Mouse (Mus musculus) limb, embryonic 13.5 days (tissue): Measurements from ENCODE around the gene Wnk4. TPM values are rescaled to one million over a fixed set of nuclear protein-coding genes. Genes with fewer than 3 reads are reported as not detected.
A peak's percentile ranks its signal among the peaks of the same experiment; 100 is the strongest.

ENCODE experiments used
- ATAC-seq: fragments of 200-750 bp; cut with Nextera tagmentation; 2 replicates; pipeline ENCODE4 v1.8.0; 2017; ENCODE audit warnings: low read depth, moderate number of reproducible peaks, moderate TSS enrichment; ENCODE audit not compliant: low FRiP score
- H3K27ac ChIP-seq: fragments of 300-500 bp; sonication (generic); 2 replicates; pipeline ENCODE4 v1.5.1; 2015; ENCODE audit warnings: inconsistent platforms, mild to moderate bottlenecking, moderate library complexity
- H3K27me3 ChIP-seq: fragments of 300-500 bp; sonication (generic); 2 replicates; pipeline ENCODE4 v1.6.1; 2015; ENCODE audit warnings: mild to moderate bottlenecking, inconsistent platforms
- H3K36me3 ChIP-seq: fragments of 300-500 bp; sonication (generic); 2 replicates; pipeline ENCODE4 v1.6.1; 2015; ENCODE audit warnings: inconsistent platforms, mild to moderate bottlenecking, moderate library complexity
- H3K4me1 ChIP-seq: fragments of 300-500 bp; sonication (generic); 2 replicates; pipeline ENCODE4 v1.6.1; 2015; ENCODE audit warnings: inconsistent platforms
- H3K4me2 ChIP-seq: fragments of 300-500 bp; sonication (generic); replicated peaks from 2 replicates; pipeline ENCODE4 v1.6.1; 2015; ENCODE audit warnings: inconsistent platforms, mild to moderate bottlenecking, moderate library complexity
- H3K4me3 ChIP-seq: fragments of 300-500 bp; sonication (generic); 2 replicates; pipeline ENCODE4 v1.5.1; 2015; ENCODE audit warnings: moderate library complexity, mild to moderate bottlenecking, inconsistent platforms
- H3K9ac ChIP-seq: fragments of 300-500 bp; sonication (generic); 2 replicates; pipeline ENCODE4 v1.6.1; 2015; ENCODE audit warnings: mild to moderate bottlenecking, inconsistent platforms
- H3K9me3 ChIP-seq: fragments of 300-500 bp; sonication (generic); 2 replicates; pipeline ENCODE4 v1.6.1; 2016; ENCODE audit warnings: inconsistent platforms
- WGBS: fragments of 180-500 bp; shearing (Covaris S2); methylation state at CpG from one replicate; pipeline ENCODE4 v1.1.7; 2015; 5-methylcytosine and 5-hydroxymethylcytosine counted together
- polyA plus RNA-seq: library from polyadenylated mRNA; unstranded; fragments of >200 nt; fragmentation: Nextera tagmentation; extraction: Ambion mirVana; gene quantifications from 2 replicates; pipeline ENCODE4 v1.2.1, GENCODE M21; 2015

The Wnk4 gene
- 8.5 and 10.2 TPM in 2 replicates for polyA plus RNA-seq

DNA sequence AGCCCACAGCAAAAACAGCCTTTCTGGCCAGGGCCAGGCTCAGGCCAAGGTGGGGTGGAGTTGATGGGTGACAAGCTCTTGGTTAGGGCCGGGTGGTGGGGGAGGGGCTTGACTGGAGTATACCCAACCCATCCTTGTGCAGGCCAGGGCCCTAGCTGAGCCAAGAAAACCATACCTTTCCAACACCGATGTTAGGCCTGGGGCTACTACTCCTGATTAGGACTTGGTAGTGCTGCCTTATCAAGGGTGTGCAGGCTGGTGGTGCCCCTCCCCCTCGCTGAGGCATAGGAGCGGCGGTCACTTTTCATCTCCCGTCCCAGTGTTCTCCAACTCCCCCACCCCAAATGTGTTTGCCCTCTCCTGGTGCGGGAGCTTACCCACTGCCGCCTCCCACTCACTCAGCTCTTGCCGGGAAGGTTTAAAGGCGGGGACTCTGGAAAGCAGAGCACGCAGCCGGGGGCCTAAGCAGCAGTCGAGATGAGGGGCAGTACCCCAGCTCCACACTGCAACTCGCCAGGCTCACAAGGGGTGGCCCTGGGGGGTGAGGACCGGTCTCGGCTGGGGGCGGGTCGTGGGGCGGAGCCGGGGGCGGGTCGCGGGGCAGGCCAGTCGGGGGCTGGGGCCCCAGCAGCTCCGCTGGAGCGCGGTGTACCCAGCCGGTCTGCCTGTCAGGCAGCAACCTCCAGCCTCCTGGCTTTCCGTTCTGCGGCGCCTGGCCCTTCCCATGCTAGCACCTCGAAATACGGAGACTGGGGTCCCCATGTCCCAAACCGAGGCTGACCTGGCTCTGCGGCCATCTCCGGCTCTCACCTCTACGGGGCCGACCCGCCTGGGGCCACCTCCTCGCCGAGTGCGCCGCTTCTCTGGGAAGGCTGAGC lies at the start of gene Wnk4:
TSS of gene Wnk4 (plus strand) at position 620 of the 878 bp plus-strand sequence.
- H3K4me2 ChIP-seq = peak within 1 kb of the TSS; percentile 99
- peaks cover 58% of the 10 kb centered on the region for H3K4me1 ChIP-seq
- under 1% methylated on average over 41 of the region's 43 CpGs for WGBS
- H3K4me3 ChIP-seq = peak within 1 kb of the TSS; percentile 62
- peak; percentile 88 for ATAC-seq
- H3K27ac ChIP-seq = peak within 1 kb of the TSS; percentile 83
- H3K36me3 ChIP-seq = peaks cover 28% of the 10 kb centered on the region
- peak within 1 kb of the TSS; percentile 84 for H3K9ac ChIP-seq
- peaks cover 39% of the 10 kb centered on the region for H3K27me3 ChIP-seq
- H3K9me3 ChIP-seq = no peaks in the 10 kb centered on the region

DNA sequence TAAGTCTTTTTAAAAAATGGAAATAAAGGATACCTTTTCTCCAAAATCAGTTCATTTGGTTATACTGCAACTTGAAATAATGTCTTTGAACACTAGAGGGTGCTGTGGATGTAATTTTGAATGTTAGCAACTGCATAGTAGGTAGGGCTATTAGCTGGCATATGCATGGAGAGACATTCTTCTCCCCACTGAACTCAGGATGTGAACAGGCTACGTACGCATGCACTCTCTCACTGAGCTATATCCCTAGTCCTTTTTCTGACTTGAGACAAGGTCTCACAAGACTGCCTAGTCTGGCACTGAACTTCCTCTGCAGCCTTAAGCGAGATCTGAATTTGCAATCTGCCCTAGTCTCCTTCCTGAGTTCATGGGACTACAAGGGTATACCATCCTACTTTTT lies 48.4 kb upstream of the Wnk4 start:
- Histone ChIP-seq H3K4me3 (no peak overlapping the region), H3K4me1 (no peaks in the 10 kb centered on the region), H3K27ac (no peak overlapping the region), H3K27me3 (no peaks in the 10 kb centered on the region), H3K9ac (no peak overlapping the region), H3K36me3 (peaks cover 75% of the 10 kb centered on the region), H3K4me2 (no peak overlapping the region), H3K9me3 (no peaks in the 10 kb centered on the region)
- peak; percentile 71; the same call in 1 of the 2 replicates for ATAC-seq
- WGBS = 45% methylated on average over 3 of the region's 3 CpGs

DNA sequence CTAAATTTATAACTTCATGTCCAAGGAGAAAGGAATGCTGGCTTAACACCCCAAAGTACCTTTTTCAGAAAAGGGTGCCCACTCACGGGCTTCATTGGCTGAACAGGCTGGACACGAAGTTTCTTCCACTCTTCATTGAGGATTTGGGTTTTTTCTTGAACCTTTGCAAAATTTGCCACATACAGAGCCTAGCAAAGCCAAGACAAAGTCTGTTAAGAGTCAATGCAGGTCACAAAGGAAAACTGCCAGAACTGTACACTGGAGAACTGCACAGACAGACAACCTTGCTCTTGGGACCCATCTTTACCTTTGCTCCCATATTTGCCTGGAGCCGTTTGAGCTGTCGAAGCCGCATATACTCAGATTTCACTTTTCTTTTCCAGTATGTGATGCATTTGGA lies 43.4 kb upstream of the Wnk4 start:
- no peak overlapping the region for H3K4me3 ChIP-seq
- WGBS = 86% methylated on average over 5 of the region's 5 CpGs
- peaks cover 48% of the 10 kb centered on the region for H3K36me3 ChIP-seq
- H3K27me3 ChIP-seq = no peaks in the 10 kb centered on the region
- H3K9ac ChIP-seq = no peak overlapping the region
- H3K9me3 ChIP-seq = no peaks in the 10 kb centered on the region
- H3K4me2 ChIP-seq = no peak overlapping the region
- H3K4me1 ChIP-seq = no peaks in the 10 kb centered on the region
- ATAC-seq = no peak
- no peak overlapping the region for H3K27ac ChIP-seq

- no peaks in the 10 kb centered on the region for H3K9me3 ChIP-seq
These were observed 41.8 kb upstream of the Wnk4 start for GRCm38 (mm10) chr11:101218436-101219055.

DNA sequence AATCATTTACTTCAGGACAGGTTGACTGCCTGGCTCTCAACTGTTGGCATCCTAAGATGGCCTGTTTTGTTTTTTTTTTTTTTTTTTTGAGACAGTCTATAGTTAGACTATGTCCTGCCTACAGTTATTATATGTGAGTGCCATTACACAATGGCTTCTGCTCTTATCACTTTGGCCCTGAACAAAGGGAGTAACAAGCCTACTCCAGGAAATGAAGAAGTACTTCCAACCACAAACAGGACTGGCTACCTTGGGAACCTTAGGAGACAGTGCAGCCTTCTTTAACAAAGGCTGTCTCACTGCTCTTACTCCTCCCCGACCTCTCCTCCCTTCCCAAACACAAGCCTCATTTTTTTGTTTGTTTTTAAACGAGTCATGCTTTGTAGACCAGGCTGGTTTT lies 39.5 kb upstream of the Wnk4 start:
- WGBS = 66% methylated on average over 2 of the region's 2 CpGs
- H3K4me3 ChIP-seq = no peak overlapping the region
- H3K27me3 ChIP-seq = no peaks in the 10 kb centered on the region
- H3K9ac ChIP-seq = no peak overlapping the region
- peaks cover 15% of the 10 kb centered on the region for H3K36me3 ChIP-seq
- H3K4me1 ChIP-seq = peaks cover 9% of the 10 kb centered on the region; the same call in 1 of the 2 replicates
- no peak for ATAC-seq
- no peaks in the 10 kb centered on the region for H3K9me3 ChIP-seq
- no peak overlapping the region for H3K27ac ChIP-seq
- no peak overlapping the region for H3K4me2 ChIP-seq

More at GRCm38 (mm10) chr11:101218436-101219055, 41.8 kb upstream of the Wnk4 start:
- H3K36me3 ChIP-seq = peaks cover 37% of the 10 kb centered on the region
- H3K27me3 ChIP-seq = no peaks in the 10 kb centered on the region
- H3K4me1 ChIP-seq = no peaks in the 10 kb centered on the region
- no peak overlapping the region for H3K4me3 ChIP-seq
- H3K9ac ChIP-seq = no peak overlapping the region
- H3K27ac ChIP-seq = no peak overlapping the region
- no peak overlapping the region for H3K4me2 ChIP-seq
- 85% methylated on average over 10 of the region's 10 CpGs for WGBS
- ATAC-seq = no peak

DNA sequence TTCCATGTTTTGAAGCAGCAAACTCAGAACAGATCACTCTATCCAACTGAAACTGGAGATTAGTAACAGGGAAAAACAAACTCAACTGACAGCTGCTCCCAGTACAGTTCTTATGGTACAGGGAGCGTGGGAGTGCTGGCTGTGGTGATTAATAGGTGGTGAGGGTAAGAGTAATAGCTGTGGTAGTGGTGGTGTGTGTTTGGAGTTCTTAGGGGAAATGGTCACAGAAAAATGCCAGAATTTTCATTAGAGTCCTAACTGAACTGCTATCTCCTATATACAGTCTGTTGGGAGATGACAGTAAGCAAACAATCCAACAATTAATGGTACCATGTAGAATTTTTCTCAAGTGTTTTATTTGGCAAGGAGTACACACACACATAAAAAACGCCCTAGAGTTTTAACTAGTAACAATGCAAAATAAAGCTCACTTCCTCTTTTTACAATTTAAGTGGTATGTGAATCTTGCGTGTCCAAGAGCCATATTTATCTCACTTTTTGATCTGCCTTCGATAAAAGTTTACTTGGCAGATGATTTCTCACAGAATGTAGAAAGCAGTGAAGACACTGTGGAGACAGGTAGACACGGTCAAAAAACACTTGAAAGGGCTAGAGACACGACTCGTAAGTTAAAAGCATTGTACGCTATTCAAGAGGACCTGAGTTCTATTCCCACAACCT lies 38.9 kb upstream of the Wnk4 start:
- WGBS = 85% methylated on average over 8 of the region's 8 CpGs
- Histone ChIP-seq H3K9ac (no peak overlapping the region), H3K4me2 (no peak overlapping the region), H3K9me3 (no peaks in the 10 kb centered on the region), H3K36me3 (peaks cover 15% of the 10 kb centered on the region), H3K27ac (no peak overlapping the region), H3K4me1 (peaks cover 9% of the 10 kb centered on the region; the same call in 1 of the 2 replicates), H3K4me3 (no peak overlapping the region), H3K27me3 (no peaks in the 10 kb centered on the region)
- ATAC-seq = no peak

DNA sequence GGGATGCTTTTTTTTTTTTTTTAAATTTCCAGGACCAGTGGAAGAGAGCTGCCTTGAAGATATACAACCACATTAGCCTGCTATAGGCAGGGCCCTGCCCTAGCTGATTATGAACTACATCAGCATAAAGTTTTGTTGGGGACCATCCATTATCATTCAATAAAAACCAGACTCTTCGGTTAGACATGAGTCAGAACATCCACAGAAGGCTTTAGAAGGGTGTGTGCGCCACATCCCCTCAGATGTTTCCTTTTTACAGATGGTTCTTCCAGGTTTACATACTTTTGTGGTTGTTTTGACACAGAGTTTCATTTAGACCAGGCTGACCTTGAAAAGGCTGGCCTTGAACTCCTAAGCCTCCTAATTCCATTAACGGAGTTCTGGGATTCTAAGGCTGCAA lies 36.0 kb upstream of the Wnk4 start:
- Histone ChIP-seq H3K4me1 (peaks cover 9% of the 10 kb centered on the region; the same call in 1 of the 2 replicates), H3K9me3 (no peaks in the 10 kb centered on the region), H3K4me3 (no peak overlapping the region), H3K36me3 (no peaks in the 10 kb centered on the region), H3K9ac (no peak overlapping the region), H3K4me2 (no peak overlapping the region), H3K27ac (no peak overlapping the region), H3K27me3 (no peaks in the 10 kb centered on the region)
- 86% methylated on average over 3 of the region's 3 CpGs for WGBS
- no peak for ATAC-seq

- H3K4me2 ChIP-seq = peak overlapping the region; percentile 80
- no peak for ATAC-seq
- peaks cover 20% of the 10 kb centered on the region for H3K4me1 ChIP-seq
- H3K4me3 ChIP-seq = peak overlapping the region; percentile 87
- no peaks in the 10 kb centered on the region for H3K27me3 ChIP-seq
- H3K9me3 ChIP-seq = no peaks in the 10 kb centered on the region
- peak overlapping the region; percentile 83 for H3K9ac ChIP-seq
- H3K27ac ChIP-seq = no peak overlapping the region
- no peaks in the 10 kb centered on the region for H3K36me3 ChIP-seq
- 20% methylated on average over 25 of the region's 25 CpGs for WGBS
These were observed 34.9 kb upstream of the Wnk4 start for GRCm38 (mm10) chr11:101225331-101226064.

- Histone ChIP-seq H3K36me3 (no peaks in the 10 kb centered on the region), H3K4me3 (peak within 1 kb of the TSS; percentile 87), H3K4me1 (peaks cover 27% of the 10 kb centered on the region), H3K27ac (no peak within 1 kb of the TSS), H3K9me3 (no peaks in the 10 kb centered on the region), H3K9ac (peak within 1 kb of the TSS; percentile 83), H3K27me3 (no peaks in the 10 kb centered on the region), H3K4me2 (peak within 1 kb of the TSS; percentile 80)
- ATAC-seq = peak; percentile 91
- 1% methylated on average over 52 of the region's 56 CpGs for WGBS
These were observed 34.2 kb upstream of the Wnk4 start, which contains the start of gene Ezh1 for GRCm38 (mm10) chr11:101226065-101226701. Gene Ezh1, minus strand, starts transcription at chr11:101226463.

- no peaks in the 10 kb centered on the region for H3K9me3 ChIP-seq
- WGBS = 46% methylated on average over 8 of the region's 8 CpGs
- peak overlapping the region; percentile 48 for H3K4me2 ChIP-seq
- peak overlapping the region; percentile 55; the same call in 1 of the 2 replicates for H3K27ac ChIP-seq
- H3K27me3 ChIP-seq = no peaks in the 10 kb centered on the region
- peaks cover 38% of the 10 kb centered on the region for H3K4me1 ChIP-seq
- ATAC-seq = no peak
- H3K9ac ChIP-seq = no peak overlapping the region
- no peaks in the 10 kb centered on the region for H3K36me3 ChIP-seq
- no peak overlapping the region for H3K4me3 ChIP-seq
These were observed 30.9 kb upstream of the Wnk4 start for GRCm38 (mm10) chr11:101229361-101229900.

DNA sequence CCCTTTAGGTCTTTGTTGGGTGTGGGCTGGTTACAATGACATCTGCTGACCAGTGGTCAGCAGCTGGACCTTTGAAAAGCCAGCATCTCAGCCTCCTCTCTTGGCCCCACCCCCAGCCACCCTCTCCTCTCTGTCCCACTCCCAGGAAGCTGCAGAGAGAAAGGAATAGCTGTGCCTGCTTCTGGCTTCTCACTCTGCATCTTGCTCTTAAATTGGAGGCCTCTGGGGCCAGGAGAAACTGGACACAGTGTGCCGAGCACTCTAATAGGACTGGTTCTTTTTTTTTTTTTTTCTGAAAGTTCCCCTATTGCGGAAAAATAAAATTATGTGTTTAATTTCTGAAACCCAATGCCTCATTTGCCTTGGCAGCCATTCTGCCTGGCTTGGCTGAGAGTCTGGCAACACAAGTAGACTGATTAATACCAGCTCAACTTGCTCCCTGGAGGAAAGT lies 30.3 kb upstream of the Wnk4 start:
- Histone ChIP-seq H3K27me3 (no peaks in the 10 kb centered on the region), H3K9me3 (no peaks in the 10 kb centered on the region), H3K4me1 (peaks cover 36% of the 10 kb centered on the region), H3K36me3 (no peaks in the 10 kb centered on the region), H3K27ac (peak overlapping the region; percentile 55; the same call in 1 of the 2 replicates), H3K4me2 (peak overlapping the region; percentile 48), H3K4me3 (no peak overlapping the region), H3K9ac (no peak overlapping the region)
- ATAC-seq = no peak
- 19% methylated on average over 2 of the region's 2 CpGs for WGBS
